Mouse (Mus musculus) megakaryocyte, embryonic 14.5 days (primary cell): ENCODE measurements around the gene Psg19.

Experiments used
- FLI1 ChIP-seq: IDR thresholded peaks from 2 replicates; pipeline ENCODE4 v1.6.1; 2012; ENCODE audit warnings: low read length, inconsistent platforms, mixed read lengths
- GATA1 ChIP-seq: IDR thresholded peaks from 3 replicates; pipeline ENCODE4 v1.6.1; 2012; ENCODE audit warnings: mixed read lengths, low read length, inconsistent platforms, borderline replicate concordance

- TF ChIP-seq GATA1, result no peak
- TF ChIP-seq FLI1, result no peak
Observed at GRCm38 (mm10) chr7:18829545-18829944, 31.2 kb upstream of the Psg19 start.
